Mouse (Mus musculus) E14TG2a.4 (cell line): Measurements from ENCODE around the gene Man2a1.

ENCODE experiments used
- CTCF ChIP-seq: conservative IDR thresholded peaks from 2 replicates; pipeline ENCODE4 v1.5.1; 2014; ENCODE audit warnings: low read length
- POU5F1 ChIP-seq: IDR thresholded peaks from 2 replicates; pipeline ENCODE4 v1.6.1; 2014; ENCODE audit warnings: low read length, borderline replicate concordance

GRCm38 (mm10) chr17:64723162-64723561, 122.6 kb downstream of the Man2a1 start:
- no peak for TF ChIP-seq POU5F1
- TF ChIP-seq CTCF = no peak
